Mouse (Mus musculus) liver, embryonic 14.5 days (tissue): Measurements from ENCODE around the gene Ezh1. TPM values are rescaled to one million over a fixed set of nuclear protein-coding genes. Genes with fewer than 3 reads are reported as not detected.

Experiments
- ATAC-seq: fragments of 200-750 bp; cut with Nextera tagmentation; 2 replicates; pipeline ENCODE4 v1.8.0; 2017; ENCODE audit warnings: moderate number of reproducible peaks, mild to moderate bottlenecking, moderate library complexity; ENCODE audit not compliant: insufficient read depth
- DNase-seq, 3 experiments: peaks; one replicate each; pipeline ENCODE4 v3.0.0-alpha.2; 2012 to 2013; ENCODE audit warnings: low read depth in 3 of 3, low spot score in 3 of 3
- H3K27ac ChIP-seq: fragments of 300-500 bp; sonication (generic); 2 replicates; pipeline ENCODE4 v1.5.1; 2014; ENCODE audit warnings: moderate library complexity, mild to moderate bottlenecking, control low read depth, inconsistent platforms
- H3K27me3 ChIP-seq: fragments of 300-500 bp; sonication (generic); 2 replicates; pipeline ENCODE4 v1.6.1; 2014; ENCODE audit warnings: mild to moderate bottlenecking, low read length, moderate library complexity; ENCODE audit not compliant: control insufficient read depth, insufficient read depth
- H3K36me3 ChIP-seq: fragments of 300-500 bp; sonication (generic); replicated peaks from 2 replicates; pipeline ENCODE4 v1.6.1; 2014; ENCODE audit warnings: low read depth; ENCODE audit not compliant: control insufficient read depth, insufficient read depth
- H3K4me1 ChIP-seq, 2 experiments: fragments of 200-500 bp in 1 of 2; fragments of 300-500 bp in 1 of 2; sonication (generic) in 1 of 2; replicated peaks; 2 replicates each; pipeline ENCODE4 v1.6.1; 2012 to 2014; ENCODE audit warnings: antibody characterized with exemption in 1 of 2, inconsistent platforms in 1 of 2, low read length in 1 of 2; ENCODE audit not compliant: control insufficient read depth in 2 of 2, insufficient read depth in 2 of 2
- H3K4me2 ChIP-seq: fragments of 300-500 bp; sonication (generic); 2 replicates; pipeline ENCODE4 v1.6.1; 2014; ENCODE audit warnings: low read depth, mild to moderate bottlenecking, control low read depth, moderate library complexity
- H3K4me3 ChIP-seq, 2 experiments: fragments of 200-500 bp in 1 of 2; fragments of 300-500 bp in 1 of 2; sonication (generic) in 1 of 2; 2 replicates each; pipeline ENCODE4 v1.5.1; 2012 to 2014; ENCODE audit warnings: low read depth in 2 of 2, low read length in 2 of 2, mild to moderate bottlenecking in 2 of 2, control low read depth in 1 of 2, inconsistent platforms in 1 of 2, moderate library complexity in 1 of 2; ENCODE audit not compliant: insufficient read depth in 1 of 2
- H3K9ac ChIP-seq: fragments of 300-500 bp; sonication (generic); replicated peaks from 2 replicates; pipeline ENCODE4 v1.6.1; 2014; ENCODE audit warnings: mild to moderate bottlenecking, control low read depth, moderate library complexity
- H3K9me3 ChIP-seq: fragments of 300-500 bp; sonication (generic); 2 replicates; pipeline ENCODE4 v1.6.1; 2016; ENCODE audit warnings: low read length, mixed read lengths; ENCODE audit not compliant: control insufficient read depth
- CTCF ChIP-seq: IDR thresholded peaks from 2 replicates; pipeline ENCODE4 v1.5.1; 2016; ENCODE audit warnings: antibody characterized with exemption, low read depth, control low read depth
- EP300 ChIP-seq: IDR thresholded peaks from 2 replicates; pipeline ENCODE4 v1.6.1; 2016; ENCODE audit warnings: antibody characterized with exemption, low read depth
- WGBS: fragments of 180-500 bp; shearing (Covaris S2); extraction: QIAGEN DNeasy Blood & Tissue Kit; methylation state at CpG from one replicate; pipeline ENCODE4 v1.1.7; 2014; ENCODE audit not compliant: insufficient replicate concordance; 5-methylcytosine and 5-hydroxymethylcytosine counted together
- polyA plus RNA-seq, 2 experiments: library from polyadenylated mRNA; depleted of rRNA in 1 of 2; stranded (reverse) in 1 of 2; unstranded in 1 of 2; fragments of >200 nt; fragmentation: Nextera tagmentation in 1 of 2; extraction: Ambion mirVana in 1 of 2; gene quantifications; 2 replicates each; pipeline versions ENCODE4 v1.2.1 to v1.2.3; 2012 to 2014

The Ezh1 gene
- polyA plus RNA-seq, 2 experiments = 7.9 to 8.8 TPM

- DNase-seq (no peak), ATAC-seq (no peak)
- no peaks in the 10 kb centered on the region for H3K9me3 ChIP-seq
- H3K4me1 ChIP-seq = peaks cover 7 to 11% of the 10 kb centered on the region in 2 experiments; a peak in 3 of 4 replicates
- H3K36me3 ChIP-seq = no peaks in the 10 kb centered on the region; the same call in 1 of the 2 replicates
- no peak overlapping the region for H3K4me3 ChIP-seq
- TF ChIP-seq CTCF = no peak
- TF ChIP-seq EP300 = no peak
- no peak overlapping the region for H3K9ac ChIP-seq
- no peak overlapping the region for H3K4me2 ChIP-seq
- no peaks in the 10 kb centered on the region for H3K27me3 ChIP-seq
- H3K27ac ChIP-seq = no peak overlapping the region
- 56% methylated on average over 8 of the region's 8 CpGs for WGBS
These were observed 4.8 kb downstream of the Ezh1 start for GRCm38 (mm10) chr11:101221306-101221986.

- TF ChIP-seq EP300 (no peak), CTCF (no peak)
- Histone ChIP-seq H3K4me2 (no peak overlapping the region), H3K9ac (no peak overlapping the region), H3K4me1 (peaks cover 7 to 9% of the 10 kb centered on the region in 2 experiments; a peak in 3 of 4 replicates), H3K4me3 (no peak overlapping the region), H3K27ac (no peak overlapping the region), H3K9me3 (no peaks in the 10 kb centered on the region), H3K36me3 (no peaks in the 10 kb centered on the region; the same call in 1 of the 2 replicates), H3K27me3 (no peaks in the 10 kb centered on the region)
- DNase-seq (no peak), ATAC-seq (no peak)
- WGBS = 16% methylated on average over 2 of the region's 2 CpGs
These were observed 5.4 kb downstream of the Ezh1 start for GRCm38 (mm10) chr11:101220853-101221252.

- Histone ChIP-seq H3K4me1 (peaks cover 0 to 6% of the 10 kb centered on the region in 2 experiments; a peak in 1 of 4 replicates), H3K9ac (no peak overlapping the region), H3K9me3 (no peaks in the 10 kb centered on the region), H3K36me3 (no peaks in the 10 kb centered on the region; the same call in 1 of the 2 replicates), H3K4me2 (no peak overlapping the region), H3K27ac (no peak overlapping the region), H3K27me3 (no peaks in the 10 kb centered on the region), H3K4me3 (no peak overlapping the region)
- 51% methylated on average over 10 of the region's 10 CpGs for WGBS
- DNase-seq (no peak), ATAC-seq (no peak)
- no peak for TF ChIP-seq EP300
- no peak for TF ChIP-seq CTCF
These were observed 7.7 kb downstream of the Ezh1 start for GRCm38 (mm10) chr11:101218436-101219055.

GRCm38 (mm10) chr11:101216936-101217335 lies 9.3 kb downstream of the Ezh1 start:
- Histone ChIP-seq H3K27me3 (no peaks in the 10 kb centered on the region), H3K4me2 (no peak overlapping the region), H3K4me3 (no peak overlapping the region), H3K9me3 (no peaks in the 10 kb centered on the region), H3K36me3 (no peaks in the 10 kb centered on the region; the same call in 1 of the 2 replicates), H3K9ac (no peak overlapping the region), H3K27ac (no peak overlapping the region), H3K4me1 (peaks cover 0 to 6% of the 10 kb centered on the region in 2 experiments; a peak in 1 of 4 replicates)
- no peak for ATAC-seq
- no peak for DNase-seq
- TF ChIP-seq EP300 (no peak), CTCF (no peak)
- WGBS = 85% methylated on average over 5 of the region's 5 CpGs

- Histone ChIP-seq H3K4me3 (no peak overlapping the region), H3K27me3 (no peaks in the 10 kb centered on the region), H3K36me3 (peaks cover 6% of the 10 kb centered on the region), H3K9ac (no peak overlapping the region), H3K27ac (no peak overlapping the region), H3K9me3 (no peaks in the 10 kb centered on the region), H3K4me2 (no peak overlapping the region), H3K4me1 (no peaks in the 10 kb centered on the region)
- DNase-seq = peak; percentile 59 to 67 (median 62)
- ATAC-seq = 0 out of 2 replicates have a peak, but pooled peaks have one; percentile 45
- TF ChIP-seq CTCF (peak; percentile 75), EP300 (no peak)
- 44% methylated on average over 3 of the region's 3 CpGs for WGBS
These were observed 14.3 kb downstream of the Ezh1 start for GRCm38 (mm10) chr11:101211970-101212369.
